Mouse (Mus musculus) limb, embryonic 13.5 days (tissue): ENCODE measurements at regions not wholly inside any gene's neighbourhood (a gene's known extent, or its start where the extent isn't known, plus 50 kb on each side); places are given as distances from the start of the nearest gene placed in this dataset.

Source experiments
- ATAC-seq: fragments of 200-750 bp; cut with Nextera tagmentation; 2 replicates; pipeline ENCODE4 v1.8.0; 2017; ENCODE audit warnings: low read depth, moderate number of reproducible peaks, moderate TSS enrichment; ENCODE audit not compliant: low FRiP score
- H3K27ac ChIP-seq: fragments of 300-500 bp; sonication (generic); 2 replicates; pipeline ENCODE4 v1.5.1; 2015; ENCODE audit warnings: inconsistent platforms, mild to moderate bottlenecking, moderate library complexity
- H3K27me3 ChIP-seq: fragments of 300-500 bp; sonication (generic); 2 replicates; pipeline ENCODE4 v1.6.1; 2015; ENCODE audit warnings: mild to moderate bottlenecking, inconsistent platforms
- H3K36me3 ChIP-seq: fragments of 300-500 bp; sonication (generic); 2 replicates; pipeline ENCODE4 v1.6.1; 2015; ENCODE audit warnings: inconsistent platforms, mild to moderate bottlenecking, moderate library complexity
- H3K4me1 ChIP-seq: fragments of 300-500 bp; sonication (generic); 2 replicates; pipeline ENCODE4 v1.6.1; 2015; ENCODE audit warnings: inconsistent platforms
- H3K4me2 ChIP-seq: fragments of 300-500 bp; sonication (generic); replicated peaks from 2 replicates; pipeline ENCODE4 v1.6.1; 2015; ENCODE audit warnings: inconsistent platforms, mild to moderate bottlenecking, moderate library complexity
- H3K4me3 ChIP-seq: fragments of 300-500 bp; sonication (generic); 2 replicates; pipeline ENCODE4 v1.5.1; 2015; ENCODE audit warnings: moderate library complexity, mild to moderate bottlenecking, inconsistent platforms
- H3K9ac ChIP-seq: fragments of 300-500 bp; sonication (generic); 2 replicates; pipeline ENCODE4 v1.6.1; 2015; ENCODE audit warnings: mild to moderate bottlenecking, inconsistent platforms
- H3K9me3 ChIP-seq: fragments of 300-500 bp; sonication (generic); 2 replicates; pipeline ENCODE4 v1.6.1; 2016; ENCODE audit warnings: inconsistent platforms
- WGBS: fragments of 180-500 bp; shearing (Covaris S2); methylation state at CpG from one replicate; pipeline ENCODE4 v1.1.7; 2015; 5-methylcytosine and 5-hydroxymethylcytosine counted together

DNA sequence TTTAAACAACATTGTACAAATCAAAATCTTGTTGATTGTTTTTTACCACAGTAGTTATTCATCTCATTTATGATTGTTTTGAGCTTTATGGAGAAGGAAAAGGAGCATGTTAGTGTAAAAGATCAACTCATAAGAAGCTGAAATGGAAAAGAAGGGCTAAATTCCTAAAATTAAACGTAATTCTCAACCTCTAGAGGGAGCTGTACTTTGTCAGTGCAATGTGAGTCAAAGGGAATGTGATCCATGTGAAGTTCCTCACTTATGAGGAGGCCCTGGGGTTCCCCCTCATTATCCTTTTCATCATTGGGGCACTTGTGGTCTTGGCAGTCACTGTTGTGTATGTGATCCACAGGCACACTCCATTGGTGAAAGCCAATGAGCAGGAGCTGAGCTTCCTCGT lies 54.0 kb upstream of the Vmn2r7 start:
- H3K27me3 ChIP-seq, result no peaks in the 10 kb centered on the region
- WGBS, result 61% methylated on average over 2 of the region's 2 CpGs
- H3K4me3 ChIP-seq, result no peak overlapping the region
- no peak overlapping the region for H3K27ac ChIP-seq
- no peak for ATAC-seq
- H3K4me2 ChIP-seq, result no peak overlapping the region
- H3K9ac ChIP-seq, result no peak overlapping the region
- no peaks in the 10 kb centered on the region for H3K9me3 ChIP-seq
- no peaks in the 10 kb centered on the region for H3K36me3 ChIP-seq
- H3K4me1 ChIP-seq, result no peaks in the 10 kb centered on the region

DNA sequence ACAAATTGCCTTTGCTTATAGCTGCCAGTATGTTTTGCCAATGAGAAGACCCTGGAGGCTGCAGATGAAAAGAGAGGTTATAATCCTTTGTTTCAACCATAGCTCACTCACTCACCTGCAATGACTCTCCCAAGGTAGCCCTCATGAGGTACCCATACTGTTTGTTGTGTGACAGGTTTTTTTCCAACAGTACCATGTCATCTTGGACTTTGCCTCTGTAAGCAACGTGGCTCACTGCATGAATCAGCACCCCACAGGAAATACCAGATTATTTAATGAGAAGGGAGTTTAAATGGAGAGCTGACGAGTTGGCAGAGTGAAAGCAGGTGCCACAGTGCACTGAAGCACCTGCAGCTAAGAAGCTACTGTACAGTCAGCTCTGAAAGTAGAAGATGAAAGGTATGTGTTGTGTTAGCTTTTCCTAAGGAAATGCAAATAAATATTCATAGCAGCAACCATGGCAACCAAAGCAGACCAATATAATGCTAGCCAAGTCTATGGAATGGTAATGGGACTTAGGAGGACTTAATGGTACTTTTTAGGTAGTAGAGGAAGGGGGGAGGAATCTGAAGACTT lies 56.8 kb upstream of the Vmn2r7 start:
- no peaks in the 10 kb centered on the region for H3K27me3 ChIP-seq
- H3K4me2 ChIP-seq, result no peak overlapping the region
- no peak overlapping the region for H3K9ac ChIP-seq
- H3K27ac ChIP-seq, result no peak overlapping the region
- ATAC-seq, result no peak
- no peaks in the 10 kb centered on the region for H3K36me3 ChIP-seq
- no peak overlapping the region for H3K4me3 ChIP-seq
- no peaks in the 10 kb centered on the region for H3K9me3 ChIP-seq
- H3K4me1 ChIP-seq, result no peaks in the 10 kb centered on the region
- 24% methylated on average over 2 of the region's 2 CpGs for WGBS

DNA sequence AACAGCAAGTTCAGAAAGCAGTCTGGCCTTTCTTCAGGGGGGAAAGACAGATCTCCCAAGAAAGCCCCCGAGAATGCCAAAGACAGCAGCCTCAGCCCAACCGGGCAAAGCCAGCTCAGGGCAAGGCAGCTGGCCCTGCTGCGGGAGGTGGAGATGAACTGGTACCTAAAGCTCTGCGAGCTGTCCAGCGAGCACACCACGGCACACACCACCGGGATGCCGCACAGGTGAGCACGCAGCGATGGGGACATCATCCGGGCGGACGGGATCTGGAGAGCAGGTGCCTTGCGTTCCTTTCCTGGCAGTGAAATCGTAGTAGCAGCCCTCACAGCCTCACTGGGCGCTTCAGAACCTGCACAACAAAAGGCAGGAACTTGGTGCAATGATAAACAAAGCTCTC lies 104.7 kb upstream of the Vmn2r7 start:
- Histone ChIP-seq H3K4me2 (peak overlapping the region; percentile 43), H3K9ac (no peak overlapping the region), H3K27me3 (peaks cover 26% of the 10 kb centered on the region), H3K9me3 (no peaks in the 10 kb centered on the region), H3K4me1 (peaks cover 6% of the 10 kb centered on the region), H3K36me3 (no peaks in the 10 kb centered on the region), H3K4me3 (peak overlapping the region; percentile 5), H3K27ac (no peak overlapping the region)
- WGBS, result 14% methylated on average over 16 of the region's 16 CpGs
- no peak for ATAC-seq

DNA sequence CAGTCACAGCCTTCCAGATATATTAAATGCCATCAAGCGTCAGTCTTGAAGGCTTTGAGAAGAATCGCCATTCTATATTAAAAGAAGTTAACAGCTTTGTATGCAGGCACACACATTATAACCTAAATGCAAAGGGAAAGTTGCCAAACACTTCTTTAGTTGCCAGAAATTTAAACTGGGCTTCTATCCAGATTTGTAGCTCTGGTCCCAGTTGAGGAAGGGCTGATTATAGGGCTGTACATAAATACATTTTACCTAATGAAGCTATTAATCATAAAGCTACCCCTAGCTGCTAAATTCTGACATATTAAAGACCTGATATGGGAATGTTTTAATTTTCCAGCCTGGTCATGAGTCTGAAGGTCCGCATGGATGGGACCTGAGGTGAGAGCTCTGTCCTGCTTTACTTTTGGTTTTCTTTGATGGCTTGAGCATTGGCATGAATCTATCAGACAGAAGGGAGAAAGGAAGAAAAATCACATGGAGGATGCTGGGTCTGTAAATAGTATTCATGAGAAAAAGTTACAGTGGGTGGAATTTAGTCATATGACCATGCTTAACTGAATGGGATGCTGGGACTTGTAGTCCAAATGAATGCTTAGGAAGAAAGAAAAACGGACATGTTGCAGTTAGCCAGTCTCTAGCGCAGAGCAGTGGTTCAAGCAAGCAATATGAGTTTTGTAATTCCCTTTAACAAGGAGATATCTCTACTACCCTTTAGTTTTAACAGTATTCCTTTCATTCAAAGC lies 120.3 kb upstream of the Vmn2r7 start:
- Histone ChIP-seq H3K4me2 (no peak overlapping the region), H3K4me1 (peaks cover 10% of the 10 kb centered on the region; the same call in 1 of the 2 replicates), H3K27ac (no peak overlapping the region), H3K9me3 (no peaks in the 10 kb centered on the region), H3K4me3 (no peak overlapping the region), H3K27me3 (no peaks in the 10 kb centered on the region), H3K9ac (no peak overlapping the region), H3K36me3 (no peaks in the 10 kb centered on the region)
- ATAC-seq, result peak; percentile 82; the same call in 1 of the 2 replicates
- WGBS, result 69% methylated on average over 5 of the region's 5 CpGs

DNA sequence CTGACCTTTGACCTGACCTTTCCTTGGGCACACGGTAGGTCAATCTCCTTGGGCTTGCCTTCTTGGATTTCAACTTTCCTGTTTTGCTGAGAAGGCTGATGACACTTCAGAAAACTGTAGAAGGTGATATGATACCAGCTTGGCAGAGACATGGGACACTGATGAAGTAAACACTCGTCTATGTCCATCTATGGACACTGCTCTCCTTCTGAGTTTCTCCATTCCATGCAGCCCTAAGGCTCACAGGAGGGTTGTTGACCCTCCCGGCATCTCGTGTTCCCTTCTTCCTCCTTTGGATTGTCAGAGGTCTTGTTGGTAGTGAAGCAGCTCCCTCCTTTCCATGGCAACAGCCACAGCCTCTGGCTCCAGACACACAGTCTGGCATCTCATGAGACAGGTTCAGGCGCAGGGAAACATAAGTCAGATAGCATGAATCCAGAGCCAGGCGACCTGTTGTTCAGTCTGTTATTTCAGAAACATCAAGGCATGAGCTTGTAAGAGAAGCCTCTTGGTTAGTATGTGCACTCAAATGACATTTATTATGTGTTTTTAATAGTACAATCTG lies 120.9 kb upstream of the Vmn2r7 start:
- no peak overlapping the region for H3K9ac ChIP-seq
- no peaks in the 10 kb centered on the region for H3K9me3 ChIP-seq
- H3K4me3 ChIP-seq, result no peak overlapping the region
- H3K27ac ChIP-seq, result no peak overlapping the region
- peak; percentile 49; the same call in 1 of the 2 replicates for ATAC-seq
- peaks cover 10% of the 10 kb centered on the region; the same call in 1 of the 2 replicates for H3K4me1 ChIP-seq
- H3K4me2 ChIP-seq, result no peak overlapping the region
- WGBS, result 58% methylated on average over 6 of the region's 6 CpGs
- H3K36me3 ChIP-seq, result no peaks in the 10 kb centered on the region
- no peaks in the 10 kb centered on the region for H3K27me3 ChIP-seq

DNA sequence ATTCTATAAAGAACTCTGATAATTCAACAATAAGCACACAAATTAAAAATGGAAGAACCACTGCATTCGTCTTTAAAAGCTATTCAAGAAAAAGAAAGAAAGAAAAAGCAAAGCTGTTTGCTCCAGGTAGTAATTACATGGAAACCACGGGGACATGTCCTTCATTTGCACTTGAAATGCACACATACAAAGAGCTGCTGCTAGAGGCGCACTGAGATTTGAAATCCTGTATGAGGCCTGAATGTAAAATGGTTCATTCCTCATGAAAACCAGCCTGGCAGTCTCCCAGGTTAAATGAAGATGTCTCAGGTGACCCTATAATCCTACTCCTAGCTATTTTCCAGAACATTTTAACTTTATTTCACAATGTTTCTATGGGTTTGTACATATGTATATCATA lies 123.7 kb upstream of the Vmn2r7 start:
- Histone ChIP-seq H3K4me2 (no peak overlapping the region), H3K27ac (no peak overlapping the region), H3K27me3 (no peaks in the 10 kb centered on the region), H3K4me1 (peaks cover 10% of the 10 kb centered on the region; the same call in 1 of the 2 replicates), H3K4me3 (no peak overlapping the region), H3K36me3 (no peaks in the 10 kb centered on the region), H3K9ac (no peak overlapping the region), H3K9me3 (no peaks in the 10 kb centered on the region)
- 67% methylated on average over 3 of the region's 3 CpGs for WGBS
- ATAC-seq, result no peak

DNA sequence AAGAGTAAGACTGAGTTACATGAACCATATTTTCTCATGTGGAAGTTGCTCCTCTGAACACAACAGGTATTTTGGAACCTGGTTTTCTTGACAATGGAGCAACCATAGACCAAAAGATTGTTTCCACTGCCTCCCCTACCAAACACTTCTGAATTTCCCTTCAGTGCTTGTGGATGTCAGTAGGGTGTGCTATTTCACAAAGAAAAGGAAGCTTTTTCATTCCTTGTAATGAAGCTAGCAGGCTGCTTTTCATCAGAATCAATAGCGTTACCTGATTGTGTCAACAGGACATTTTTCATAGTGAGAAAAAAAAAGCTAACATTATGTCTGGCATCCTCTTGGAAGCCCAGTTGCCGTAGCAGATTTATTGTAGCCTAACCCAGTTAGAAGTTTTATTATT lies 124.8 kb upstream of the Kcnab1 start:
- H3K9me3 ChIP-seq, result peaks cover 6% of the 10 kb centered on the region; the same call in 1 of the 2 replicates
- WGBS, result 51% methylated on average over 2 of the region's 2 CpGs
- no peak overlapping the region for H3K4me2 ChIP-seq
- no peaks in the 10 kb centered on the region for H3K27me3 ChIP-seq
- H3K9ac ChIP-seq, result no peak overlapping the region
- no peak for ATAC-seq
- no peaks in the 10 kb centered on the region for H3K4me1 ChIP-seq
- no peaks in the 10 kb centered on the region for H3K36me3 ChIP-seq
- no peak overlapping the region for H3K27ac ChIP-seq
- no peak overlapping the region for H3K4me3 ChIP-seq

DNA sequence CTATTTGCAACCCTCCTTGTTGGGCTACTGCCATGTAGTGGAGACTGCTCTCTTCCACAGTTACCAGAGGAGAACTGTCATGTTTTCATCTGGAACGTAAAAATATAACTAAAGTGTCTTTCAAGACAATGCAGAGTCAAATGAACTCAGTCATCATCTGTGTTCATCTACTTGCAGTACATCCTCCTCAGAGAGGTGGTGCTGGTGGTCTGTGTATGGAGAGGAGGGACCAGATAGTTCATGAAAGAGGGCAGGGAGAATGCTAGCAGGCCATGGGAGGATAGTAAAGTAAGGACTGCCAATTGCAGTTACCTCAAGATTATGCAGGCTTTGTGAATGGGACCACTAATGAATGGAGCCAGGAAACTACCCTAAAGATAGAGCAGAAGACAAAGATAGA lies 121.5 kb upstream of the Kcnab1 start:
- Histone ChIP-seq H3K9me3 (peaks cover 6% of the 10 kb centered on the region; the same call in 1 of the 2 replicates), H3K27ac (no peak overlapping the region), H3K4me3 (no peak overlapping the region), H3K36me3 (no peaks in the 10 kb centered on the region), H3K27me3 (no peaks in the 10 kb centered on the region), H3K4me2 (no peak overlapping the region), H3K4me1 (no peaks in the 10 kb centered on the region), H3K9ac (no peak overlapping the region)
- no peak for ATAC-seq
- WGBS, result 78% methylated on average over 1 of the region's 1 CpGs

DNA sequence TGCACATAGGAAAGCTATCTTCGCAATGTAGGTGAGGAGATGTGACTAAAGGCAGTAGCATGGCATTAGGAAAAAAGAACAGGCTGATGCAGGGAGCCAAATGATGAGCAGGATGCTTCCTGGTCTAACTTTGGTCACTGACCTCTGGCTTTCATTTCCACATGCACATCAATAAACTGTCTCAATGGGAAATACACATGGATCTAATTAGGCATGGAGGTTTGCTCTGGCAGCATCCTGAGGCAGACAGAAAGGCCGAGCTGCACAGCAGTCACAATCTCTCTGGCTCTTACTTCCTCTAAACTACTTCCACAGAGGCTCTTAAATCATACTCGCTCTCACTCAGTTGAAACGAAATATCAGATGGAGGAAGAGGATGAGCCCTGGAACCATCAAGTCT lies 112.7 kb upstream of the Kcnab1 start:
- no peaks in the 10 kb centered on the region for H3K36me3 ChIP-seq
- H3K4me2 ChIP-seq, result no peak overlapping the region
- H3K4me1 ChIP-seq, result peaks cover 14% of the 10 kb centered on the region
- no peaks in the 10 kb centered on the region for H3K27me3 ChIP-seq
- no peak for ATAC-seq
- no peak overlapping the region for H3K4me3 ChIP-seq
- H3K9ac ChIP-seq, result no peak overlapping the region
- no peaks in the 10 kb centered on the region for H3K9me3 ChIP-seq
- no peak overlapping the region for H3K27ac ChIP-seq
- 28% methylated on average over 4 of the region's 4 CpGs for WGBS

DNA sequence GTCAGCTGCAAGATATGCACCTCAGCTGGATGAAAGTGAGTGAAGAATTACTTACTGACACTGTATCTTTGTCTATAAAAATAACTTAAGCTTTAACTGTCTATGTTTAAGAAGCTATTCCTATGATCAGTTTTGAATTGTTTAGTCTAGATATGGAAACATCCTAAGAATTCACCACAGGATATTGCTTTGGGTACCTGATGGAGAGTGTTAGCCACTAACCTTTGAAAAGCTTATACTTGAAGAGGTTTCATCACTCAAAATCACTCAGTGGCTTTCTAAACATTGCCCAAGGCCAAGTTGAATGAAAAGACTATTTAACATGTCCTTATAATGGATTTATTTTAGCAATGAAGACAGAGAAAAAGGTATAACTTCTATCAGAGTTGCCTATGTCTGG lies 111.6 kb upstream of the Kcnab1 start:
- Histone ChIP-seq H3K27me3 (no peaks in the 10 kb centered on the region), H3K27ac (no peak overlapping the region), H3K4me3 (no peak overlapping the region), H3K4me1 (peaks cover 14% of the 10 kb centered on the region), H3K9ac (no peak overlapping the region), H3K4me2 (no peak overlapping the region), H3K36me3 (no peaks in the 10 kb centered on the region), H3K9me3 (no peaks in the 10 kb centered on the region)
- no peak for ATAC-seq

DNA sequence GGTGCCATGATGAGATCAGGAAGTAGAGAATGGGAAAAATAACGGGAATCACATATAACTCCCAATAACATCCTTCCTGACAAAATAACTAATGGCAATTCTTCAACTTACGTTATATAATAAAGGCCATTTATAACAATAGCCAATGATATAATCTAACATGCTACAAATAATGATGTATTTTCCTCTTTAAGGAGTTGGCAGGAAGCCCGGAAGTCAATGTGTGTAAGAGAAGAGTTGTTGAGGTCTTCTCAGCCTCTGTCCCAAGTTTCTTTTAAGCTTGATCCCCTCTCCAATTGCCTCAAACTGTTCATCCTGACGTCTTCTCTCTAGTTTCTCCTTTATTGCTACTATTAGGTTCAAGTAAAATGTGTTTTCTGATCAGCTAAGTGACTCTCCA lies 108.1 kb upstream of the Kcnab1 start:
- WGBS, result 74% methylated on average over 4 of the region's 4 CpGs
- no peaks in the 10 kb centered on the region for H3K36me3 ChIP-seq
- ATAC-seq, result no peak

DNA sequence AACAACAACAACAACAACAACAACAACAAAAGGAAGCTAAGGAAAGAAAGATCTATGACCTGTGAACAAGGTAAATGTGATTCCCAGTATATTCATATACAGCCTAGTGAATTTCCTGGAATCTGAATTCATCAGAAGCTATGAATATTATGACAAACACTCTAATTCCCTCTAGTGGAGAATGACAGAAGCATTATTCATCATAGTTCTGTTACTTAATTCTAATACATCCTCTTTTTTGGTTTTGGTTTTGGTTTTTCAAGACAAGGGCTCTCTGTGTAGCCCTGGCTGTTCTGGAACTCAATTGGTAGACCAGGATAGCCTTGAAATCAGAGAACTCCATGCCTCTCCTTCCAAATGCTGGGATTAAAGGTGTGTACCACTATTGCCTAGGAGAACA lies 106.6 kb upstream of the Kcnab1 start:
- H3K27ac ChIP-seq, result no peak overlapping the region
- H3K9me3 ChIP-seq, result no peaks in the 10 kb centered on the region
- H3K4me3 ChIP-seq, result no peak overlapping the region
- H3K36me3 ChIP-seq, result no peaks in the 10 kb centered on the region
- ATAC-seq, result no peak
- H3K27me3 ChIP-seq, result no peaks in the 10 kb centered on the region
- no peak overlapping the region for H3K9ac ChIP-seq
- no peaks in the 10 kb centered on the region for H3K4me1 ChIP-seq
- H3K4me2 ChIP-seq, result no peak overlapping the region

More for the DNA sequence above, 108.1 kb upstream of the Kcnab1 start:
- Histone ChIP-seq H3K27ac (no peak overlapping the region), H3K9me3 (no peaks in the 10 kb centered on the region), H3K4me1 (peaks cover 10% of the 10 kb centered on the region), H3K4me2 (no peak overlapping the region), H3K27me3 (no peaks in the 10 kb centered on the region), H3K4me3 (no peak overlapping the region), H3K9ac (no peak overlapping the region)
